Mouse (Mus musculus) forebrain, embryonic 10.5 days (tissue): Measurements from ENCODE around the gene Chst15. TPM values are rescaled to one million over a fixed set of nuclear protein-coding genes. Genes with fewer than 3 reads are reported as not detected.

ENCODE experiments used
- DNase-seq: peaks from one replicate; pipeline ENCODE4 v3.0.0-alpha.2; 2017; ENCODE audit warnings: low spot score; ENCODE audit errors: extremely low spot score
- H3K27ac ChIP-seq: fragments of 300-500 bp; sonication (generic); 2 replicates; pipeline ENCODE4 v1.5.1; 2016; ENCODE audit warnings: mild to moderate bottlenecking
- H3K27me3 ChIP-seq: fragments of 300-500 bp; sonication (generic); 2 replicates; pipeline ENCODE4 v1.6.1; 2016; ENCODE audit warnings: mild to moderate bottlenecking; ENCODE audit not compliant: poor library complexity, severe bottlenecking
- H3K36me3 ChIP-seq: fragments of 300-500 bp; sonication (generic); replicated peaks from 2 replicates; pipeline ENCODE4 v1.6.1; 2016; ENCODE audit warnings: mild to moderate bottlenecking, moderate library complexity
- H3K4me1 ChIP-seq: fragments of 300-500 bp; sonication (generic); 2 replicates; pipeline ENCODE4 v1.6.1; 2016
- H3K4me3 ChIP-seq: fragments of 300-500 bp; sonication (generic); 2 replicates; pipeline ENCODE4 v1.5.1; 2016; ENCODE audit warnings: mild to moderate bottlenecking, moderate library complexity
- H3K9me3 ChIP-seq: fragments of 300-500 bp; sonication (generic); 2 replicates; pipeline ENCODE4 v1.6.1; 2016; ENCODE audit warnings: mild to moderate bottlenecking, moderate library complexity
- WGBS: fragments of 180-500 bp; shearing (Covaris S2); methylation state at CpG from one replicate; pipeline ENCODE4 v1.1.7; 2016; 5-methylcytosine and 5-hydroxymethylcytosine counted together
- polyA plus RNA-seq: library from polyadenylated mRNA; unstranded; fragments of >200 nt; fragmentation: Nextera tagmentation; extraction: Ambion mirVana; gene quantifications from 2 replicates; pipeline ENCODE4 v1.2.1, GENCODE M21; 2016

The Chst15 gene
- polyA plus RNA-seq, 1 experiment from 2014 or later: 9.2 TPM

GRCm38 (mm10) chr7:132347273-132348045 is 30.4 kb upstream of the Chst15 start:
- WGBS: 88% methylated on average over 9 of the region's 9 CpGs
- Histone ChIP-seq H3K9me3 (no peaks in the 10 kb centered on the region), H3K4me1 (peaks cover 20% of the 10 kb centered on the region), H3K4me3 (no peak overlapping the region), H3K36me3 (no peaks in the 10 kb centered on the region), H3K27ac (no peak overlapping the region), H3K27me3 (no peaks in the 10 kb centered on the region)
- no peak for DNase-seq

- WGBS: 81% methylated on average over 5 of the region's 5 CpGs
- Histone ChIP-seq H3K4me1 (peaks cover 20% of the 10 kb centered on the region), H3K36me3 (no peaks in the 10 kb centered on the region), H3K4me3 (no peak overlapping the region), H3K27ac (peak overlapping the region; percentile 48; the same call in 1 of the 2 replicates), H3K9me3 (no peaks in the 10 kb centered on the region), H3K27me3 (no peaks in the 10 kb centered on the region)
- no peak for DNase-seq
Measured at GRCm38 (mm10) chr7:132345526-132346070, 28.6 kb upstream of the Chst15 start.

GRCm38 (mm10) chr7:132344606-132345005 is 27.6 kb upstream of the Chst15 start:
- Histone ChIP-seq H3K4me3 (no peak overlapping the region), H3K9me3 (no peaks in the 10 kb centered on the region), H3K36me3 (no peaks in the 10 kb centered on the region), H3K27ac (no peak overlapping the region), H3K27me3 (no peaks in the 10 kb centered on the region), H3K4me1 (peaks cover 20% of the 10 kb centered on the region)
- DNase-seq: no peak
- whole genome bisulfite sequencing: 78% methylated on average over 4 of the region's 4 CpGs

- Histone ChIP-seq H3K27me3 (no peaks in the 10 kb centered on the region), H3K4me3 (no peak overlapping the region), H3K36me3 (no peaks in the 10 kb centered on the region), H3K27ac (no peak overlapping the region), H3K9me3 (no peaks in the 10 kb centered on the region), H3K4me1 (peaks cover 20% of the 10 kb centered on the region)
- WGBS: 90% methylated on average over 2 of the region's 2 CpGs
- no peak for DNase-seq
Measured at GRCm38 (mm10) chr7:132343900-132344299, 26.9 kb upstream of the Chst15 start.

- Histone ChIP-seq H3K27ac (no peak overlapping the region), H3K9me3 (no peaks in the 10 kb centered on the region)
- WGBS: 60% methylated on average over 2 of the region's 2 CpGs
Measured at GRCm38 (mm10) chr7:132343146-132343545, 26.1 kb upstream of the Chst15 start.

GRCm38 (mm10) chr7:132339041-132339839 is 22.2 kb upstream of the Chst15 start:
- Histone ChIP-seq H3K4me3 (no peak overlapping the region), H3K27ac (0 out of 2 replicates have a peak overlapping the region, but pooled peaks have one; percentile 35), H3K27me3 (no peaks in the 10 kb centered on the region), H3K9me3 (no peaks in the 10 kb centered on the region), H3K36me3 (no peaks in the 10 kb centered on the region), H3K4me1 (peaks cover 24% of the 10 kb centered on the region)
- no peak for DNase-seq
- 89% methylated on average over 14 of the region's 14 CpGs for WGBS

More at GRCm38 (mm10) chr7:132343146-132343545, 26.1 kb upstream of the Chst15 start:
- no peak for DNase-seq
- Histone ChIP-seq H3K4me1 (peaks cover 20% of the 10 kb centered on the region), H3K4me3 (no peak overlapping the region), H3K27me3 (no peaks in the 10 kb centered on the region), H3K36me3 (no peaks in the 10 kb centered on the region)

GRCm38 (mm10) chr7:132338350-132338749 is 21.3 kb upstream of the Chst15 start:
- peaks cover 24% of the 10 kb centered on the region for H3K4me1 ChIP-seq
- H3K36me3 ChIP-seq: no peaks in the 10 kb centered on the region
- WGBS: 69% methylated on average over 6 of the region's 6 CpGs
- no peak overlapping the region for H3K27ac ChIP-seq
- no peaks in the 10 kb centered on the region for H3K27me3 ChIP-seq
- DNase-seq: no peak
- no peaks in the 10 kb centered on the region for H3K9me3 ChIP-seq
- no peak overlapping the region for H3K4me3 ChIP-seq

GRCm38 (mm10) chr7:132337268-132337917 is 20.4 kb upstream of the Chst15 start:
- no peaks in the 10 kb centered on the region for H3K27me3 ChIP-seq
- WGBS: 76% methylated on average over 11 of the region's 11 CpGs
- no peaks in the 10 kb centered on the region for H3K36me3 ChIP-seq
- peak overlapping the region; percentile 44; the same call in 1 of the 2 replicates for H3K27ac ChIP-seq
- H3K9me3 ChIP-seq: no peaks in the 10 kb centered on the region
- no peak overlapping the region for H3K4me3 ChIP-seq
- H3K4me1 ChIP-seq: peaks cover 24% of the 10 kb centered on the region
- no peak for DNase-seq

- 76% methylated on average over 3 of the region's 3 CpGs for WGBS
- no peaks in the 10 kb centered on the region for H3K36me3 ChIP-seq
- no peak overlapping the region for H3K4me3 ChIP-seq
- H3K27me3 ChIP-seq: no peaks in the 10 kb centered on the region
- peaks cover 31% of the 10 kb centered on the region for H3K4me1 ChIP-seq
- H3K9me3 ChIP-seq: no peaks in the 10 kb centered on the region
- peak overlapping the region; percentile 44; the same call in 1 of the 2 replicates for H3K27ac ChIP-seq
- no peak for DNase-seq
Measured at GRCm38 (mm10) chr7:132336781-132337180, 19.8 kb upstream of the Chst15 start.

GRCm38 (mm10) chr7:132335367-132335766 is 18.3 kb upstream of the Chst15 start:
- Histone ChIP-seq H3K27me3 (no peaks in the 10 kb centered on the region), H3K4me3 (no peak overlapping the region), H3K4me1 (peaks cover 32% of the 10 kb centered on the region), H3K27ac (no peak overlapping the region), H3K9me3 (no peaks in the 10 kb centered on the region), H3K36me3 (no peaks in the 10 kb centered on the region)
- DNase-seq: no peak
- 95% methylated on average over 4 of the region's 4 CpGs for WGBS

GRCm38 (mm10) chr7:132333078-132333477 is 16.1 kb upstream of the Chst15 start:
- Histone ChIP-seq H3K4me3 (no peak overlapping the region), H3K9me3 (no peaks in the 10 kb centered on the region), H3K4me1 (peaks cover 32% of the 10 kb centered on the region), H3K27me3 (no peaks in the 10 kb centered on the region), H3K36me3 (no peaks in the 10 kb centered on the region), H3K27ac (no peak overlapping the region)
- WGBS: 70% methylated on average over 1 of the region's 1 CpGs
- DNase-seq: no peak

- H3K4me3 ChIP-seq: no peak overlapping the region
- H3K9me3 ChIP-seq: no peaks in the 10 kb centered on the region
- no peaks in the 10 kb centered on the region for H3K27me3 ChIP-seq
- no peak for DNase-seq
- 62% methylated on average over 11 of the region's 11 CpGs for WGBS
- H3K36me3 ChIP-seq: no peaks in the 10 kb centered on the region
- H3K4me1 ChIP-seq: peaks cover 24% of the 10 kb centered on the region
- H3K27ac ChIP-seq: peak overlapping the region; percentile 60; the same call in 1 of the 2 replicates
Measured at GRCm38 (mm10) chr7:132332176-132332575, 15.1 kb upstream of the Chst15 start.
